In genomic region chr2:44068906-44069305, GRCm38 (mm10) we compare ENCODE assay signal across 13 mouse cellular contexts.
DNase-seq lines count a peak whose midpoint lies in the region; ATAC-seq lines count a peak whose summit lies in the region.
"Had no signal": no experiment of that assay in that cellular context is flagged by ENCODE, and none has a peak within 500 bp of the region (broad histone marks: within the 10 kb centered on the region; RNA-seq: fewer than 3 reads in every experiment).

No protein-coding gene starts in this region.

- H3K27me3 ChIP-seq in hindbrain, embryonic 16.5 days (replicated peaks; ENCODE audit: control insufficient read depth, insufficient read depth, low read length), result no peaks in the 10 kb centered on the region
- H3K27me3 ChIP-seq in hindbrain, embryonic 10.5 days (ENCODE audit: insufficient read depth, poor library complexity, severe bottlenecking), result no peaks in the 10 kb centered on the region

- H3K4me2 ChIP-seq in hindbrain, embryonic 16.5 days (ENCODE audit: low read length), result no peak overlapping the region
- H3K4me2 ChIP-seq: heart, embryonic 11.5 days; liver, embryonic 11.5 days had no signal

- no peak overlapping the region for H3K27ac ChIP-seq in hindbrain, embryonic 16.5 days (ENCODE audit: low read depth, low read length)
- H3K27ac ChIP-seq in hindbrain, embryonic 10.5 days, result no peak overlapping the region

- no peak overlapping the region for H3K9ac ChIP-seq in hindbrain, embryonic 16.5 days (ENCODE audit: low read depth, low read length)

- WGBS in hindbrain, embryonic 16.5 days, result 62% methylated on average over 2 of the region's 2 CpGs
- 88% methylated on average over 2 of the region's 2 CpGs for WGBS in hindbrain, embryonic 10.5 days

- peak; percentile 54; the same call in 1 of the 2 replicates for ATAC-seq in hindbrain, embryonic 16.5 days
- peak; percentile 93 for ATAC-seq in cerebellum, adult (ENCODE audit: insufficient number of reproducible peaks, low FRiP score, low TSS enrichment)

- no peak for DNase-seq in hindbrain, embryonic 10.5 days (ENCODE audit: low spot score)
- peak; percentile 67 for DNase-seq in cerebellum, adult 9-10 months
- peak; percentile 35 for DNase-seq in layer of hippocampus, adult 9-11 months
- no peak for DNase-seq in thymus, postnatal 10 days (ENCODE audit: low spot score in 2 of 2)
- DNase-seq in adrenal gland, postnatal 10 days, result no peak
- DNase-seq: adrenal gland, postnatal 36 days; kidney, adult 11 months; thymus, adult 18-20 months had no signal

- no peaks in the 10 kb centered on the region for H3K36me3 ChIP-seq in hindbrain, embryonic 16.5 days (ENCODE audit: control insufficient read depth, insufficient read depth, low read length)
- H3K36me3 ChIP-seq in hindbrain, embryonic 10.5 days, result no peaks in the 10 kb centered on the region

- no peaks in the 10 kb centered on the region for H3K4me1 ChIP-seq in hindbrain, embryonic 16.5 days (ENCODE audit: control insufficient read depth, insufficient read depth, low read depth, low read length)
- no peaks in the 10 kb centered on the region for H3K4me1 ChIP-seq in hindbrain, embryonic 10.5 days (replicated peaks)

- no peaks in the 10 kb centered on the region for H3K9me3 ChIP-seq in hindbrain, embryonic 16.5 days (ENCODE audit: control insufficient read depth, low read length)
- H3K9me3 ChIP-seq in hindbrain, embryonic 10.5 days, result no peaks in the 10 kb centered on the region

- no peak overlapping the region for H3K4me3 ChIP-seq in hindbrain, embryonic 16.5 days (ENCODE audit: low read length)
- no peak overlapping the region for H3K4me3 ChIP-seq in hindbrain, embryonic 10.5 days
- H3K4me3 ChIP-seq: myocyte had no signal

Comparison
In these comparisons a context has a peak if more than half of its experiments do, and no peak if none do; other contexts are left out.
1. DNase-seq: peak in cerebellum, adult 9-10 months (single experiment) and layer of hippocampus, adult 9-11 months (single experiment); none in hindbrain, embryonic 10.5 days (single experiment), thymus, postnatal 10 days (0 of 2) and adrenal gland, postnatal 10 days (single experiment).